Mouse (Mus musculus) gastrocnemius, adult 2 months (tissue): Measurements from ENCODE around the gene Tjp1. TPM values are rescaled to one million over a fixed set of nuclear protein-coding genes. Genes with fewer than 3 reads are reported as not detected.
A peak's percentile ranks its signal among the peaks of the same experiment; 100 is the strongest.

Experiments used
- DNase-seq: peaks from one replicate; pipeline ENCODE4 v3.0.0; 2022
- H3K27ac ChIP-seq: fragments of 200-600 bp; 2 replicates; pipeline ENCODE4 v1.8.1; 2022; ENCODE audit warnings: mild to moderate bottlenecking
- H3K4me3 ChIP-seq: fragments of 200-600 bp; 2 replicates; pipeline ENCODE4 v1.8.1; 2022; ENCODE audit warnings: mild to moderate bottlenecking, moderate library complexity
- CTCF ChIP-seq: fragments of 200-600 bp; IDR thresholded peaks from 2 replicates; pipeline ENCODE4 v1.8.1; 2022; ENCODE audit warnings: antibody characterized with exemption, mild to moderate bottlenecking, moderate library complexity
- intact Hi-C: fragments of 180-260 bp; cut with DNase I; formaldehyde crosslinking; loops from one replicate; pipeline ENCODE4 v1.15.1; 2025
- total RNA-seq, 2 experiments: library from RNA; stranded (reverse); gene quantifications; 2 replicates each; pipeline ENCODE4 v1.2.3; 2021

Gene Tjp1
- total RNA-seq, 2 experiments from 2014 or later, result 21.1 to 23.8 TPM

DNA sequence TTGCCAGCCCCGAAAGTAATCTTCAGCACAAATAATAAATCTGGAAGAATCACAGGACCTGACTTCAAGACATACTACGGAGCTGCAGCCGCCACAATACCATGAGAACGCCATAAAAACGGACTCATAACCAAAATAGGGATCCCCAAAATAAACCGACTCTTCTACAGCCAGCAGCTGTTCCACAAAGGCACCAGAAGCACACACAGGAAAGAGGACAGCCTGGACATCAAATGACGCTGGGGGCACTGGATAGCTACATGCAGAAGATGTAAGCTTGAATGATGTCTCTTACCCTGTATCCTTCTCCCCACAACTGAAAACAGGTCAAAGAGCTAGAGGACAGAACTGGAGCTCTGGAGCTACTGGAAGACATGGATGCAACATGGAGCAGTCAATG, 138.0 kb downstream of the Tjp1 start:
- H3K4me3 ChIP-seq, result no peak overlapping the region
- no peak for TF ChIP-seq CTCF
- no peak for DNase-seq
- H3K27ac ChIP-seq, result no peak overlapping the region
- intact Hi-C loops, result no loop called here

DNA sequence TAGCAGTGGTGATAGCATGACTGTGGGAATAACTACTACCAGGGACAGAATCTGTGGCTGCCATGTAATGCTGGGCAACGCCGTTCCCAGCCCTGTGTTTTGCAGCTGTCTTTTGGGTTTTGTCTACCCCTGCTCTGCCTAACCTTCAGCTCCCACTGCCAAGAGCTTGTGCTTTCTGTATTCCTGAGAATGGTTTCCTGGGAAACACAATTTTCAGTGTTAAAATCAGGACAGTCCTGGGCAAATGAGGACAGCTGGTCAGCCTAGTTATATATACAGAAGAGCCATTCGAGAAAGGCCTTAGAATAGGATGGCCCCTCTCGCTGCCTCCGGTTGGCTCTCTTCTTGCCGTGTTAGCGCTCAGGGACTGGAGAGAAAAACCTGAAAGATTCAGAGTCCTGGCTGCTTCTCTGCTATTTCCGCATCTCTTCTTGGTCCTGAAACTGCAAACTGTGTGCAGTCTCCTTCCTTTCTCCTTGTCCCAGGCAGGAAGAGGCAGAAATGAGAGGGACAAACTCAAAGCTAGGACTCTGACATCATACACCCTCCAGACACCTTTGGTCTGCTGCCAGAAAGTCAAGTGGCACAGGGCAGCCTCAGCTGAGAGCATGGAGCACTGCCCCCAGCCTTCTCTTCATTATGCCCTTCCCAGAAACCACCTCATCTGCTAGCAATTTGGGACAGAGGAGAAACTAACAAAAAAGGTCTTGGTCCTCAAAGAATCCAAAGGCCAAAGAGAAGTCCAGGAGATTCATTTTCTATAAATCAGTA, 139.2 kb downstream of the Tjp1 start:
- no peak for TF ChIP-seq CTCF
- H3K27ac ChIP-seq, result peak overlapping the region; percentile 52
- intact Hi-C loops, result no loop called here
- no peak overlapping the region for H3K4me3 ChIP-seq
- no peak for DNase-seq

DNA sequence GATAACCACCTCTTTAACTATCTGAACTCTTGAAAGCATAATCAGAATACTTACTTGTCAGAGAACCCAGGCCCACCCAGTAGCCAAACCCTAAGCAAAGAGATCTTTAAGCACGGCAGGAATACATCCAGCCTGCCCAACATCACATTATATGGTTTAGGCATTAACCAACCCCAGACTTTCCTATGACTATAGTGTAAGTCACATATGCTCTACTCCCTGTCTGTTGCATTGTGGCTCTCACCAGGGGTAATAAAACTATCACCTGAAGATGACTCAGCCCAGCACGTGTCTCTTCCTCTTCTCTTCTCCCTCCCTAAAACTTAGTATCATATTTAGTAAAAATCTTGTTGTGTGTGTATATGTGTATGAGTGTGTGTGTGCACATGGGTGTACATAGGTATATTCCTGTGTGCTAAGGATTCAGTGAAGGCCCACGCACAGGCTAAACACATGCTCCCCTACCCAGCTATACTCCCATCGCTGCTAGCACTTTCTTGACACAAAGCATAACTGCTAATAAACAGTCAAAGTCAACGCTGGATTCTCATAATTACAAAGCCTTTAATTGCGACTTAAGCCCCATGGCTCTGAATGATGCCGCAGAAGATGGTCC, 139.9 kb downstream of the Tjp1 start:
- DNase-seq, result no peak
- Histone ChIP-seq H3K27ac (peak overlapping the region; percentile 52; the same call in 1 of the 2 replicates), H3K4me3 (no peak overlapping the region)
- no peak for TF ChIP-seq CTCF
- intact Hi-C loops, result no loop called here

DNA sequence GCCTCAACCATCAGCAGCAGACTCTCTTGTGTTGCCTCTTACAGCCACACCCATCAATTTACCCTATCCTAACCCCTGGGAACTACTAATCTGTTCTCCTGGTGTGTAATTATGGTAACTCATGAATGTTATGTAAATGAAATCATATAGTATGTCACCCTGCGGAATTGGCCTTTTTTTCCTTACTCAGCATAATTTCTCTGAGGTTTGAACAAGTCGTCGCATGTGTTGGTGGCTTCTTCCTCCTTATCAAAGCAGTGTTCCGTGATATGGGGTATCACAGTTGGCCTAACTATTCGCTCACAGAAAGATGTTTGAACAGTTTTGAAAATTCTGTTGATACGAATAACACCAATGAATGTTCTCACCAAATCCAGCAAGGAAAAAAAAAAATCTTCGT, 142.8 kb downstream of the Tjp1 start:
- intact Hi-C loops, result no loop called here
- Histone ChIP-seq H3K4me3 (no peak overlapping the region), H3K27ac (no peak overlapping the region)
- TF ChIP-seq CTCF, result no peak
- no peak for DNase-seq

DNA sequence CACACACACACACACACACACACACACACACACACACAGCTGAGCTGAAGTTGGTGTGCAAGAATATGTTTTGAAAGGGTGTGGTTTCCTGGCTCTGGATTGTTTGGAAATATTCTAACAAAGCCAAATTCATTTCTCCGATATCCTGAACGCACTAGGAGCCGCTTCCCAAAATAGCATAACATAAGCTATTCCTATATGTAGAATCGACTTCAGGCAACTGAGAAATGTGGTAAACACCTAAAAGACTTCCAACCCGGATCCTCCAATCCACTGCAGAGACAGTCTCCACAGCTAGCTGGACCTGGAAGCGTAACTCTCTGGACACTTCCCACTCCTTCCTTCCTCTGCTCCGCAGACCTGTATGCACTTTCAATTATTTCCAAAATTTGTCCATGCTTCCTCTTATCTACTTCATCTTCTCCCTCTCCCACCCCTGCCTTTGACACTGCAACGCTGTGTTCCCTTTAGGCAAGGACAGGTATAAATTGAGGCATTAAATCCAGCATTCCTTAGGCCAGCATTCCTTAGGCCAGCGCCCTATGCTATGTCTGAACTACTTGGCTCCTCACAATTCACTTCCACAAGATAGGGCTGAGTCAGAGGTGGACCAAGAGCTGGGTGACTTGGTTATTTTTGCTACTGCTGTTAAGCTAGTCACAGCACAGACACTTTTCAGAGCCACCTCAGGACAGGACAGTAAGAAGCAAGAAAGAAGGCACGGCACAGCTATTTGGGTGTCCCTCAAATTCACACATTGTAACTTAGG, 144.9 kb downstream of the Tjp1 start:
- intact Hi-C loops, result no loop called here

DNA sequence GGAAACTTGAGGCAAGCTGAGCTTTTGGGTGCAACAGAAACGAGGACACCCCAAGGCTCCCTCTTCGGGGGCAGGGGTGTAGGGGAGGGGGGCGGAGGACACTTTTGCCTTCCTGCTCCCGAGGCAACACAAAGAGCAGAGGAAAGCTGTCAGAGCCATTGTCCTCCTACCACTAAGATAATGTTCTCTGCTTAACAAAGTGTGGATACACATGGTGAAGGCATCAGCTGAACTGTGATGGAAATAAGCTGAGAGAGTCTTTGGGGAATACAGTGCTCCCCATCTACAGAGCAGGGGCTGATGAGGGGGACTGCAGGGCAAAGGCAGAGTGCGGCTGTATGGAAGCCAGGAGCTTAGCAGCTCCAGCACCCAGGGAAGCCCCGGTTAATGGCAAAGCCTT, 145.7 kb downstream of the Tjp1 start:
- TF ChIP-seq CTCF, result no peak
- H3K27ac ChIP-seq, result peak overlapping the region; percentile 86
- no peak for DNase-seq
- H3K4me3 ChIP-seq, result peak overlapping the region; percentile 44
- intact Hi-C loops, result no loop called here

More for the DNA sequence above, 144.9 kb downstream of the Tjp1 start:
- DNase-seq, result no peak
- Histone ChIP-seq H3K27ac (peak overlapping the region; percentile 86), H3K4me3 (peak overlapping the region; percentile 23)
- TF ChIP-seq CTCF, result no peak

DNA sequence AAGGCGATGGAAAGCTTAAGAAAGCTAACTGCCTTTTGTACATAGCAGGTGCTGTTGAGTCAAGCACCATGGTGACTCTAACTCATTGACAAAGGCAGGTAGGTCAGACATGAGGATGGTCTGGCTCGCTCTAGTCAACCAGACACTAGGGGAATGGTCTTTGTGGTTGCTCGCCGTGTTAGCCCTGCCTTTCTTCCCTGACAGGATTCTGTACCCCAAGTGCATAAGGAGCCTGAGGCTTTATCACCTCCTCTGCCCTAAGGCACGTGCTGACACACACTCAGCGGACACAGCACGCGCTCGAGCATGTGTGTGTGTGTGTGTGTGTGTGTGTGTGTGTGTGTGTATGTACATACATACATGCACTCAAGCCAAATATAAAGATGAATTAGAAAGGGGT, 146.9 kb downstream of the Tjp1 start:
- no peak for TF ChIP-seq CTCF
- Histone ChIP-seq H3K4me3 (no peak overlapping the region), H3K27ac (peak overlapping the region; percentile 86)
- intact Hi-C loops, result no loop called here
- no peak for DNase-seq

DNA sequence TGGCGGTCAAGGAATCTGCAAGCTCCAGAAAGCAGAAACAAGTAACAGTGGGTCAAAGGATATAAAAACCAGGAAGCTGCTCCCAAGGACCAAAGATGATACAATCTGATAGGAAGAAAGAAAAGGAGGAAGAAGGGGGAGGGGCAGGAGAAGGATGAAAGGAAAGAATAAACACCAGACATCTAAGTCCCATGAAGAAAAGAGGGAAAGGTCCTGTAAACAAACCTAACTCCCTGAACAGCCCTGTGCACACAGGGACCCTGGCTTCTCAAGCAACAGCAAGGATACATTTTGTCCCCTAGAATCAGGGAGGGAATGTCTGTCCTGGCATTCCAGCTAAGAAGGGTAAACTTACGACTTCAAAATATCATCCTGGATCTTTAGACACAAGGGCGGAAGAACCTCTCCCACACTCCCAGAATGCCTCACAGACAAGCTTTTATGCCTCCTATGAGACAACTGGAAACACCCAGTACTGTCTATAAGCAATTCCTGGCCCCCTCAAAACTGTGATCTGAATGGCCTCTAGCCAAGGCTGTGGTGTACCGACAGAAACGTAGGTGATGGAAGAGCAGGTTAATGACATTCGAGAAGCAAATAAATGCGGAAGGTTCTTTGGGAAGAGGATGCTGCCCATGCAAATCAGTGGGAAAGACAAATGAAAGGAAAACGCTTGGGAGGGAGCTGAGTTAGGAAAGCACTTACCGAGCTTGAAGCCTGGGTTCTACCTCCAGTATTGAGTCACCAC, 148.6 kb downstream of the Tjp1 start:
- intact Hi-C loops, result no loop called here
- H3K4me3 ChIP-seq, result no peak overlapping the region
- peak overlapping the region; percentile 58 for H3K27ac ChIP-seq
- TF ChIP-seq CTCF, result no peak
- no peak for DNase-seq

DNA sequence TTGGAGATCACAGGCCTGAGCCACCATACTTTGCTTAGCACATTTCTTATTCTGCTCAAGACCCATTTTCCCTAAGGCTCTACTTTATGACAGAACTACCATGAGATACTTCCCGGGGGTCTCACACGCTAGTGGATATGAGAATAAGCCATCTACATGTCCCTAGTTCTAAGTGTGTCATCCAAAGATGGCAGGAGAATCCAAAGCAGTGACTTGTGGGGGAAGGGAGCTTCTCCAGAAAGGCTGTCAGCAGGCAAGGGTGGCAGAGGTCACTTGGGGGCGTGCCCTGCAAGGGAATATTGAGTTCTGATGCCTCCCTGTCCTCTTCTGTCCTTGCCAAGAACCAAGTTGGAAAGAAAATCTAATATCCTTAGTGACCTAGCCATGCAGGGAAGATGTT, 150.1 kb downstream of the Tjp1 start:
- intact Hi-C loops, result no loop called here
- DNase-seq, result no peak
- Histone ChIP-seq H3K4me3 (no peak overlapping the region), H3K27ac (no peak overlapping the region)
- no peak for TF ChIP-seq CTCF

DNA sequence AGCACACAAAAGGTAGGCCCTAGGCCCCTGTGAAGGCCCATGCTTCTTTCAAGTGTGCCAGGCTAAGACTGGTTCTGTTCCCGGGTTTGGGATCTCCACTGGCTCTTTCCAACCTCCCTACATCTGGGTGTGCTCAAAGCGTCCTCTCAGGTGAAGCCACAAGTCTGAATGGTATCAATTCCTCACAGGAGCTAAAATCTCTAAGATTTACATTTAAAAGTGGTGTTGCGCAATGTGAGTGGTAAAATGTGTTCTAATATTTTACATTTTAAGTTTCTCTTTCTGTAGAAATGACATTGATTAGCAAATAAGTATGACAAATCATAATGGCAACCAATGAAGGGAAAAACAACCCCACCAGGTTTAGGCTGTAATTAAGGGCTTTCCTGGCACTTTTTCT, 152.0 kb downstream of the Tjp1 start:
- Histone ChIP-seq H3K4me3 (no peak overlapping the region), H3K27ac (peak overlapping the region; percentile 71)
- no peak for DNase-seq
- TF ChIP-seq CTCF, result no peak
- intact Hi-C loops, result no loop called here

DNA sequence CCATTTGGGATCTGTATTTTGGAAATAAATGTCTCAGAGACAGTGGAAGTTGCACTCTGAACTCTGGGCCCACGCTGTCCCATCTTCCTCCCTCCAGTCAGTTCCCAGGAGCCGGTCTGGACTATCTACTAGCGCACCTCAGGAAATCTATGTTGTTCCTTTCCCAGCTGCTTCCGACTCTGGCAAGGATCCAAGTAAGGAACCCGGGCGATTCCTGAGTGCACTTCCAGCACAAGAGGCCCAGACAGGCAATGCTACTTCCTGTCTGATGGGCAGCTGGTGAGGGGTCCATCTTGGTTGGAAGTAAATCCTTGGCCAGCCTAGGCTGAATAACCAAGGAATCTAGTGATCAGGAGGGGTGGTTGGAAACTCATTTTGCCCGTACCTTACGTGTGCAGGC, 152.4 kb downstream of the Tjp1 start:
- no peak for DNase-seq
- Histone ChIP-seq H3K4me3 (no peak overlapping the region), H3K27ac (peak overlapping the region; percentile 71)
- intact Hi-C loops, result no loop called here
- TF ChIP-seq CTCF, result no peak

DNA sequence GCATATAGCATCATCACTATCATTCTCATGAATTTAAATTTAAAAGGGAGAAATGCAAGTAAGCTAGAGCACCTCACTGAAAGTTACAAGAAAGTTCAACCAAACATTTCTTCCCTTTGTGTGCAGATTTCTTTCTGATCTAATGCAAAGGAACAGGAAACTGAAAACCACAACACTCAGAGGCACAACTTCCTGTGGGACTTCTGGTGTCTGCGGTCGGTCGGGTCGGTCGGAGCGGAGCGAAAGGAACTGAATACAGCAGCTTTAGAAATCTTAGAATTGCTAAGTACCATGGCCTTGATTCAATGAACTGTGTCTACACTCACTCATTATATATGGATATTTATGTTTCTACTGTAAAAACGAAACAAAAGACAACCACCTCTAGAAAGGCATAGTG, 154.2 kb downstream of the Tjp1 start:
- H3K27ac ChIP-seq, result peak overlapping the region; percentile 43; the same call in 1 of the 2 replicates
- TF ChIP-seq CTCF, result no peak
- H3K4me3 ChIP-seq, result peak overlapping the region; percentile 24
- no peak for DNase-seq
- intact Hi-C loops, result loop anchor here (5.0 kb wide), 1 partner anchor 39 kb away; no protein-coding TSS in a partner anchor
